Mouse (Mus musculus): Measurements from ENCODE around the gene Pccb. TPM values are rescaled to one million over a fixed set of nuclear protein-coding genes. Genes with fewer than 3 reads are reported as not detected.

Gene Pccb
- 201 and 211 TPM in 2 replicates for total RNA-seq (2021)
- long read RNA-seq, experiment 1, transcript Pccb-201 (15 exons, 2,320 nt) = major isoform, 186 of 274 reads
- long read RNA-seq, experiment 1, partial matches to known transcripts = 77 of 274 reads
- long read RNA-seq, experiment 1, other reads (novel, unspliced or antisense) = 7 of 274 reads
- long read RNA-seq, experiment 2, transcript Pccb-201 (15 exons, 2,320 nt) = major isoform, 143 of 211 reads
- long read RNA-seq, experiment 2, partial matches to known transcripts = 62 of 211 reads
- long read RNA-seq, experiment 2, other reads (novel, unspliced or antisense) = 4 of 211 reads

DNA sequence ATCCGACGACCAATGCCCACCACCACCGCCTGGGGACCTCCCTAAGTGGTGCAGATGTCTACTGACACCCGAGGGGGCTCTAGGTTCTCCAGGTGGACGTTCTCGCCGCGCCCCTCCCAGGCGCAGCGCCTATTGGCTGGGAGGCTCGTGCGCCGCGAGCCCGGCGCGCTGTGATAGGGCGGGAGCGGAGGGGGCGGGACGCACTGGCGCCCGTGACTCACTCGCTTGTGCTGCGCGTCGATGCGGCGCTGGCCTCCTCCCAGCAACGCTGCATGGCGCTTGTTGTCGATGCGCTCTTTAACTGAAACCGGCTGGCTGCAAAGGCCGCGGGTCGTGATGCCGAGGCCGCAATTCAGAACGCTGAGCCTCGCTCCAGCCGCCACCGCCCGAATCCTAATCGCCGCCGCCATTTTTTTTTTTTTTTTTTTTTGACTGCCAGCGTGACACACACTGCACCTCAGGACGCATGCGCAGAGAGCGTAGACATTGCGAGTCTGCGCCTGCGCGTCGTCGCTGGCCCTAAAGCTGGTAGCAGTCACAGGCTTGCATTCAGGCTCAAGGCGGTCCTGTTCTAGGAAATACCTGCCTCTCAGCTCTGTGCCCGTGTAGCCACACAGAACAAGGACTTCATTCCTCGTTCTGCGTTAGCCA lies at the start of gene Pccb:
TSS of gene Pccb (minus strand) at position 451 of the 651 bp plus-strand sequence.
- DNase-seq = peak; percentile 97

DNA sequence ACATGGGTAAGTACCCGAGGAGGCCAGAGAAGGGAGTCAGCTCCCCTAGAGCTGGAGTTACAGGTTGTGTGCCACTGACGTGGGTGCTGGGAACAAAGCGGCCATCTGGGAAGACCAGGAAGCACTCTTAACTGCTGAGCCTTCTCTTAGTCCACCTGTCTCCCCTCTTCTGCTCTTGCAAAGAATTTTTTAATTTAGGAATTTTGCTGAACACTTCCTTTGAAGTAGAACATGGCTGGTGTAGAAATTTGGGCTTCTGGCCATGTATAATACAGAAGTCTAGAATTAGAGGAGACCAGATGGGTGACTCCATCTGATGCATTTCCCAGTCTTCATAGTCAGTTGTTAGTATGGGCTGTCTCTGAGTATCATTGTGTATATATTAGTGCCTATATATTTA lies 49.0 kb upstream of the Pccb start:
- DNase-seq = no peak

DNA sequence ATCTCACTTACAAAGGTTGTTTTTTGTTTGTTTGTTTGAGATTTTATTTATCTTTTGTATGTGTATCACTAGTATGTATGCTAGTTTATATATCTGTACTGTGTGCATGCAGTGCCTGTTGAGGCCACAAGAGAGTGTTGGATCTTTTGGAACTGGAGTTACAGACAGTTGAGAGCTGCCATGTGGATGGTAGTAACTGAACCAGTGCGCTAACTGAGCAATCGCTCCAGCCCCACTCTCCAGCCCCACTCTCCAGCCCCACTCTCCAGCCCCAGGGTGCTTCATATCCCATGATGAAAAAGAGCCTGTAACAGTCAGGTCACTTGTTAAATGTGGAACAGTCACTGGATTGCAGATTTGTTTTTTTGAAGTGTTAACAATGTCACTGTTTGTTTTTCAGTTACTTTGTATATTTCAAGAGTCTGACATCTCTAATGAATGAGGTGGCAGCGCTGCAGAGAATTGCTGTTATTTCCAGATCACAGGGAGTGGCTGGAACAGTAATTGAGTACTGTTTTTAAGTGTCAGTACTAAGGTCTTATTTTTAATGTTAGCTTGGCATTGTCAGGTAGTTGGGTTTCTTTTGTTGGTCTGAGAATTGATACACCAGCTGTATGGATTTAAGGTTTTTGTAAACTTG lies 45.5 kb upstream of the Pccb start:
- no peak for DNase-seq

DNA sequence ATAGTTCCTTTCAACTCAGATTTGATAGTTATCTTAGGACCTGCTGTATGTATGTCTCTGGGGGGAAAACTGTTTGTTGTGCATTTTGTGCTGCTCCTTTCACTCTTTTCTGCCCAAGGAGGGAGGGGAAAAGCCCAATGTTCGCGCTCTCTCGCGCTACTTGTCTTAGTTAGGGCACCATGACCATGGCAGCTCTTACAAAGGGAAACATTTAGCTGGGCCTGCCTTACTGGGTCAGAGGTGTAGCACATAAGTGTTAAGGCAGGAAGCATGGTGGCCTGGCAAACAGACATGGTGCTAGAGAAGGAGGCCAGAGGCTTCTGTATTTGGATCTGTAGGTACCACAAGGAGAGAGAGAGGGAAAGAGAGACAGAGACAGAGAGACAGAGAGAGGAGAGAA lies 43.9 kb upstream of the Pccb start:
- no peak for DNase-seq

DNA sequence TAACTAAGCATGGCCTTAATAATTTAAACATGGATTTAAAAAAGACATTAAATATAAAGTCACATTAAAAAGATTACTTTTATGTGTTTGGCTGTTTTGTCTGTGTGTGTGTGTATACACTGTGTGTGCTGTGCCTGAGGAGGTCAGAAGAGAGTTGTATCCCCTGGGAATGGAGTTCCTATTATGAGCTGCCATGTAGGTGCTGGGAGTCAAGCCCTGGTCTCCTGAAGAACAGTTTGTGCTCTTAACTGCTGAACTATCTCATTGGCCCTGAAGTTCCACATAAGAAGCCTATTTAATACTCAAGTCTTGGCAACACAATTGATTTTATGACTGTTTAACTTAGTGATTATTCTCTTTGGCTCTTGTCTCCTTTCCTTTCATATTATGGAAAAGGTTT lies 42.8 kb upstream of the Pccb start:
- no peak for DNase-seq

DNA sequence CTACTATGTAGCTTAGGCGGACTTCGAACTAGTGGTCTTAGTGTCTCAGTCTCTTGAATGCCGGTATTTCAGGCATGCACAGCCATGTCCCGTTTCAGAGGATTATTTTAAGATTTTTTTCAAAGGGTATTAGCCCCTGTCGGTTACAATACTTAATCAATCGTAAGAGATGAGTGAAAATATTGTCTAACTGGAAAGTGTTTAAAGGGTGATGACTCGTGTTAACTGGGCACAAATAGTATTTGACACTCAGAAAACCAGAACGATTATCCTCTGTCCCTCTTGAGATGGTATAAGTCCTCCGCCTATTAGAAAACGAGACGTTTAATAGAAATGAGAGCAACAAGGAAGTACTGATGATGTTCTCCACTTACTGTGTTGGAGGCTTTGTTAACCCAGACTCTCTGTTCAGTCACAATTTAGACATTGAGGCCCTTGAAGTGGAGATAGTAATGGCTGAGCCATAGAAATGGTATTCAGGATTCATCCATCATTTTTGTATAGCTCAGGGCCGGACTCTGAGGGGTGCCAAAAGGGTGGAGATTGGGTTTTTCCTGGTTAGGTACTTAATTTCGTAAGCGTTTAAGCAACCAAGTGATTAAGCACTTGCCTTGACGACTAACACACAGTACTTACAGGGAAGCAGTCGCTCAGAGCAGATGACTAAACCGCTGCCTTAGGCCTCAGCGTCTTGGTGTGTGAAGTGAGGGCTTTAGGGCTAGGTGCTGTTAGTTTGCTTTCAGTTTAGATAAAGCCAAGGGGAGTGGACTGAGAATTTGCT lies 41.6 kb upstream of the Pccb start:
- DNase-seq = peak; percentile 60

DNA sequence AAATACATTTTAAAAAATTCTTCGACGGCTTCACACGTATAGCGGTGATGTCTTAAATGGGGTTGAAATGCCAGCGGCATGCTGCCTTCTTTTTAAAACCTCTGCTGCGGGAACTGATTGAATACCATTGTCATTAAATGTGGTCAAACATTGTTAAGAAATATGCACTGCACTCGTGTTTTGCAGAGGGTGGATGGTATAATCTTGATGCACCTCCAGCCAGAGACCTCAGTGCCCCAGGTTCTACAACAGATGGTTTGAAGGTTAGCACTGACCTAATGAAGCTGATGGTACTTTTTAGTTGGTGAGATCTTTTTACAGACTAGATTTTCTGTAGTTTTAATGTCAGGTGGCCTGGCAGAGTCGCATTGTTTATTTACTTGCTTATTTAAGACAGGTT lies 41.0 kb upstream of the Pccb start:
- DNase-seq = no peak

DNA sequence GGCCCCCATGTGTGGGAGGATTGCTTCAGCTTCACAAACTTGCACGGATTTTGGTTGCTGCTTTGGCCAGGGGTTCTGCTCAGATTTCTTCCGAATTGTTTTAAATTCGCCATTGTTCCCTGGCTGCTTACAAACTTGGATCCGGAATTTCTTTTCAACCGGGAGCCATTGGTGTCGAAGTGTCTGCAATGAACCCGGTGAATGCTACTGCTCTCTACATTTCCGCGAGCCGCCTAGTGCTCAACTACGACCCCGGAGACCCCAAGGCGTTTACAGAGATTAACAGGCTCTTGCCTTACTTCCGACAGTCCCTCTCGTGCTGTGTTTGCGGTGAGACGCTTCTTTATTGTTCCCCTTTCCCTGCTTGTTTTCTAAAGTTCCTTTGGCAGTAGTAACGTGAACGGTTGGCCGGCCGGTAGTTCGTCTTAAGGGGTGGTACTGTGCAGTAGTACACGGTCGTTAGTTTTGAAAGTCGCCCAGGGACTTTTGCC lies 40.4 kb upstream of the Pccb start:
- DNase-seq = peak; percentile 41

DNA sequence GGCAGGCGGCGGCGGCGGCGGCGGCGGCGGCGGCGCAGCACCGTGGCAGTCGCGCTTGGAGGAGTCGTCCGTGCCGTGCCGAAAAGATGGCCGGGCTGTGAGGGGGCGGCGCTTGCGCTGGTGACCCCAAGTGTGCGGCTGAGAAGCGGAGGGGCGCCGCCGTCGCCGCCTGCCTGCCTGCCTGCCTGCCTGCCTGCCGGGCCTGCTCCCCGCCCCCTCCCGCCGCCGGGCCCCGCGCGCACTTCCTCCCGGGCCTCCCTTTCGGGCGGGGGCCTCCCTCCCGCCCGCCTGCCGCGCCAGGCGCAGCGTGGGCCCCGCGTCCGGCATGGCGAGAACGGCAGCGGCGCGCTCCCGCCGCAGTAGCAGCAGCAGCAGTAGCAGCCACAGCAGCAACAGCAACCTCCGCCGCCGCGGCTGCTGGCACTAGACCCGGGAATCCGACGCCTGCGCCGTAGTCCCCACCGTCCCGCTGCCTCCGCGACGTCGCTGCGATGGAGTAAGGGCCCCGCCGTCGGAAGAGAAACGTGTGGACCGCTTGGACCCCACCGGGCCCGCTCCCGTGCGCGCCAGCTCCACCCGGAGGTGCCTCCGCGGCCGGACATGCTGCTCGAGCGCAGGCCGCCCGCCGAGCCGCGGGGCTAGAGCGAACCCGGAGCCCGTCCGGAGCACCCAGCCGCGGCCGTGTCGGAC lies 39.8 kb upstream of the Pccb start:
- DNase-seq = peak; percentile 94

DNA sequence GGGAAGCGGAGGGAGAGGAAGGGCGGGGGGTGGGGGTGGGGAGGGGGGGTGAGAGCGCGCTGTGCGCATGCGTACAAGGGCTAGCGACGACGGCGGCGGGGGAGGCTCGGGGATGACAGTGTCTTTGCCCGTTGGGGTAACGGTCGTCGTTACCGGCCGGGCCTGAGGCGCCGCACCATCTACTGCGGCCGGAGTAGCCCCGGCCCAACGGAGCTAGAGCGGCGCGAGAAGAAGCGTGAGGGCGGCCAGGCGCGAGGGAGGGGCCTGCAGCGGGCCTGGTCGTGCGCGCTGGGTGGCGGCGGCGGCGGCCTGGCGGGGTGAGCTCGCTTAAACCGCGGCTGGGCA lies 39.3 kb upstream of the Pccb start, which contains the start of gene Msl2:
TSS of gene Msl2 (plus strand) at position 115 of the 345 bp plus-strand sequence.
- DNase-seq = no peak

DNA sequence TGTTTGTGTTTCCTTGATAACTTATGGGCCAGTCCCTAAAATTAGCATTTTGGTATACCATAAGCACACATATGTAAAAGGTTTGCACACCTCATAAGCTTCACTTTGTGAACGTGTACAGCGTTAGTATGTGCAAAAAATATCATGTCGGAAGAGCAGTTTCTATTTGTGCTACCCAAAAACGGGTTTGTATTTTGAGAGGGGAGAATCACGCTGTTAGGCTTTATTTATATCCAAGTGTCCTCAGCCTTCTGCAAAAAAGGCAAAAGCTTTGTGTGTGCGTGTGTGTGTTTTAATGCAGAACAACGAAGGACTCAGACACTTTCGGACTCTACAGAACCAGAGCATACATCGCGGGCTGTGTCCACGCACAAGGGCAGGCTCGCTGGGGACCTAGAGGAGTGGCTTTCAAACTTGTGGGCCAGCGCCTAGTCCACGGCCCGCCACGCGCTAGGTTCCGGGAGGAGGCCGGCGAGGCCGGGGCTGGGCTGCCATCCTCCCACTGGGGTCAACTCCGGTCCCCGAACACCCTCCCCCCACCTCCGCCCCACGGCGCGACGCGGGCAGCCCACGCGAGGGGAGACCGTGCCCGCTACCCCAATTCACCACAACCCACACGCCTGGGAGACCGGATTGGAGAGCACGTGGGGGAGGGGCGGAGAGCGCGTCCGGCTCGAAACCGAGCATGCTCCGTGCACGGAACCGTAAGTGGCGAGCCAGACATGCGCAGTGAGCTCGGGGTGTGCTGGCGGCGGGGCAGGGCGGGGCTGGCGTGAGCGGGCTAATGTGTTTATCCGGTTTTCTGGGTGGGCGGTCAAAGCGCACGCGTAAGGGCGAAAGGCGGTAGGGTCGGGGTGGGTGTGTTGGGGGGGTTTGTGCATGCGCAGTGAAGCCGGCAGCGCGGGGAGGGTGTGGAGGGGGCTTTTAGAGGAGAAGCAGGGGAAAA lies 38.6 kb upstream of the Pccb start:
- DNase-seq = peak; percentile 100

DNA sequence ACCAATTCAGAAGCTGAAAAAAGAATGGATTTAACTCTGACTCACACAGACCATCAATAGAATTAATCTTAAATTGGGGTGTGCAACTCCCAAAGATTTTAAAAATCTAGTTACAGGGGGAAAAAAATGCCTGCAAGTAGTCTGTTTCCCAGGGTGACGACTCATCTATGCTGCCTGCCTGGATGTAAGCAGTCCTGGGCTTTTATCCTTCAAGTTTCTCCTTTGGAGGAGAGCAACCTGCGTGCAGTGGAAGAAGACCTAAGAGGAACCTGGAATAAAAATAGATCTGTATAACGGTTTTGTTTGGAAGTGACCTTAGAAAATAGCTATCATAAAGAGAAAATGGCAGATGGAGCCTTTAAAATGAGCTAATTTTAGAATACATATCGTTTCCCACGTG lies 37.8 kb upstream of the Pccb start:
- DNase-seq = no peak

DNA sequence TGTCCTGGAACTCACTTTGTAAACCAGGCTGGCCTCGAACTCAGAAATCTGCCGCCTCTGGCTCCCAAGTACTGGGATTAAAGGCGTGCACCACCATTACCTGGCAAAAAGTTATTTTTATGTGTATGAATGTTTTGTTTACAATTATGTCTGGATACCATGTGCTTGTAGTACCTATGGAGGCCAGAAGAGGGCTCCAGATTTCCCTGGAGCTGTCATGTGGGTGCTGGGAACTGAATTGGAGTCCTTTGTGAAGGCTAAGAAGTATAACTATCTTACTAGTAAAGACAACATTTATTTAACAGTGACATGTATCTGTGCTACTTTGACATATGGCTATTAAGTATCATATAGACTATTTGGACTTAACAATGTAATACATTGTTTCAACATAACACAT lies 35.1 kb upstream of the Pccb start:
- DNase-seq = no peak

DNA sequence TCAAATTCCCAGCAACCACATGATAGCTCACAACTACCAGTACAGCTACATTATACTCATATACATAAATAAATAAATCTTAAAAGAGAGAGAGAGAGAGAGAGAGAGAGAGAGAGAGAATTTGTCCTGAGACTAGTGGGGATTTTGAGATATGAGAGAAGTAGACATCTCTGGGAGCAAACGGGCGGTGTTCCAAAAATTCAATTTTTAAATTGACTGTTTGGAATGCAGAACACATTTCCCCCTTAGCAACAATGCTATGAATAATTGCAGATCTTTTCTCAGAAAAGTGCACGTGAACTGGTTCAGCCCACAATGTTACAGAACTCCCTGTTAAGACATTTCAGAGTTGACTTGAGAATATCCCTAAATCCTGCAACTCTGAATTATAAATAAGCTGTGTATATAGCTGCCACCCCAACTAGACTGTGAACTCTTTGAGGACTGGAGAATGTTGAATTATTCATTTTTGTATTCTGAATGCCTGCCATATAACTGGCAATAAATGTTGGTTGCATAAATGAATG lies 30.4 kb upstream of the Pccb start:
- no peak for DNase-seq

DNA sequence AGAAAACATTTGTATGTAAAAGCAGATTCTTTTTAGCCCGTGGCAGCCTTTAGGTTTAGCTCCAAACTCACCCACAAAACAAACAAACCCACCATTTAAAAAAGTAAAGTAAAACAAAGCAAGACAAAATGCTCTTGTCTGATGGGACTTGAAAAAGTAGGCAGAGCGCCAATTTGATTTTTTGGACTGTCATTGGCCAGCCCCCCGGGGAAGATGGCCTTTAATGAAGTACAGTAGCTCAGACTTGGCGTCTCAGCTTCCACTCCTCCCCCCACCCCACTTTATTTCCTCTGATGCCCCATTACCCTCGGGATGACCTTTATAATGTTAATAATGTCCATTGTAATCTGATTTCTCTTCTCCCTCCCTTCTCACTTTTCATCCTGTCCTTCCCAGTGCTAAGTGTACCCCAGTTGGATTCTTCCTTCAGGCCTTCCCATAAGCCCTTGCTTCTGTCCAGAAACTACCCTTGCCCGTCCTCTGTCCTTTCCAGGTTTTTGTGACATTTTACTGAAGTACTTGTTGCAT lies 27.6 kb upstream of the Pccb start:
- DNase-seq = no peak

DNA sequence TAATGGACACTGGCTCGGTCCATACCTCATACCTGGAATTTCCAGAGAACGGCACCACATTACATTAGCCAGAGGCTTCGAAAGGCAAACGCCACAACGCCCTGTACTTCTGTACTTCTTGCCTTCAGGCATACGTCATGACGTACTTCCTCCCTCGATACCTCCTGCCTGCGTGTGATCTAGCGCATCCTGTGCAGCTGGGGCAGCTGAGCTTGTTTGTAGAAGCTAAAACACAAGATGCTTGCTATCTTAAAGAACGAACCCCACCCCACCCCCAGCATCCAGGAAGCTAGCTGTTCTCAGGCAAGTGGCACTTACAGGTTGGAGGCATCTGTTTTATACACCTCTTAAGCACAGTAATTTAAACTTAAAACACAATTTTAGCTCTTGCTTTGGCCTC lies 26.3 kb upstream of the Pccb start:
- no peak for DNase-seq

DNA sequence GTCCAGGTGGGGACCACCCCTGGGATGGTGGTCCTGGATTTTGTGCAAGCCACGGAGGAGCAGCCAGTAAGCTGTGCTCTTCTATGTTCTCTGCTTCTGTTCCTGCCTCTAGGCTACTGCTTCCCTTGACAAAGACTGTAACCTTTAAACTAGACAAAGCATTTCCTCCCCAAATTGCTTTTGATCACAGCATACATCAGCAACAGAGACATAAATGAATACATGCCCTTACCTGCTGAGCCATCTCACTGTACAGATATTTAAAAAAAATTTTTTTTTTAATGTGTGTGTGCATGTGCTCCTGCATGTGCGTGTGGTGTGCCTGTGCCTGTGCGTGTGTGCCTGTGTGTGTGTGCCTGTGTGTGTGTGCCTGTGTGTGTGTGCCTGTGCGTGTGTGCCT lies 22.5 kb upstream of the Pccb start:
- no peak for DNase-seq

DNA sequence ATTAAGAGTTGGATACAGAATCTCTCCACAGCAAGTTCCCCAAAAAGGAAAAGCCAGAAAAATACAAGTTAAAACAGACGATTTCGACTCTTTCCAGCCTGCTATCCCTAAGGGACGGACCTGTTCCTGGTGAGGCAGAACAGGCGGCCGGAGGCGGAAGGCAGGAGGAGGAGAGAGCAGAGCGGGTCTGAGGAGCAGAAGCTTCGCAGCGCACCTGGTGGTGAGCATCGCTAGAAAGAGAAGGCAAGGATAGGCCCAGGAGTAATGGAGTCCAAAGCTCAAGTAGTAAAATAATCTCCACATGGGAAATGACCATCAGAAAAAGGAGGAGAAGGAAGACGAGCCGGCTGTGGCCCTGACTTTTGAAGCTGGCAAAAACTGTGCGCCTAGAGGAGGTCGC lies 18.6 kb upstream of the Pccb start:
- DNase-seq = no peak

DNA sequence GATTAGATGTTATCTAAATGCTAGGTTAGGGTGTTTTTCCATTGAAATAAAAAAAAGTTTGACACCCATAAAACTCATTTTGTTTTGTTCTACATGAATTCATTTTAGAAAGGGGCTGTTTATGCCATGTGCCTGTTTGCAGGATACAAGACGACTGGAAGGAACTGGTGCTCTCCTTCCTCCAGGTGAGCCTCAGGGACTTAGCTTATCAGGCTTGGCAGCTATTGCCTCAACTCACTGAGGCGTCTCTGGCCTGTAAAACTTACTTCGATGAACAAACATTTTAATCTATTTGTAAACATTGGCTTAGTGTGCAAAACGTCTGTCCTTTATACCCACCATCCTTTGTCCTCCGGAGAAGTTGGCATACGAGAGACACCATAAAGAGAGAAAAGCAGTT lies 18.0 kb upstream of the Pccb start:
- no peak for DNase-seq

DNA sequence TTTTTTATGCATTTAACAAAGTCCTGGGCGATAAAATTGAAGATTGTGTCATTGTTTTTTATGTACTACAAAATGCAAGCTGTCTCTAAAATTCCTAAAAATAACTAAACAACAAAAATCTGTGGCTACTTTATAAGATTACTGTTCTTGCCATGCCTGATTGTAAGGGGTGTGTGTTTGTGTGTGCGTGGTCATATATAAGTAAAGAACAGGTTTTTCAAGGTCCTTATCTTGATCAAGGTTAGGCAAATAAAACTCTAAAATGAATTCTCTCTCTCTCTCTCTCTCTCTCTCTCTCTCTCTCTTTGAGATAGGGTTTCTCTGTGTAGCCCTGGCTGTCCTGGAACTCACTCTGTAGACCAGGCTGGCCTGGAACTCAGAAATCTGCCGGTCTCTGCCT lies 17.3 kb upstream of the Pccb start:
- no peak for DNase-seq
